Mouse (Mus musculus) heart, postnatal 36 days (tissue): ENCODE data around the gene Zbtb7b. TPM values are rescaled to one million over a fixed set of nuclear protein-coding genes. Genes with fewer than 3 reads are reported as not detected.

Experiments used
- DNase-seq, 2 experiments: peaks; one replicate each; pipeline ENCODE4 v3.0.0; 2021 to 2022
- intact Hi-C: fragments of 180-260 bp; cut with DNase I; formaldehyde crosslinking; loops from one replicate; pipeline ENCODE4 v1.15.1; 2025
- total RNA-seq, 2 experiments: library from RNA; stranded (reverse); gene quantifications; 2 replicates each; pipeline ENCODE4 v1.2.3; 2021

Gene Zbtb7b
- total RNA-seq, 2 experiments from 2014 or later, result 20.8 to 23.5 TPM

DNA sequence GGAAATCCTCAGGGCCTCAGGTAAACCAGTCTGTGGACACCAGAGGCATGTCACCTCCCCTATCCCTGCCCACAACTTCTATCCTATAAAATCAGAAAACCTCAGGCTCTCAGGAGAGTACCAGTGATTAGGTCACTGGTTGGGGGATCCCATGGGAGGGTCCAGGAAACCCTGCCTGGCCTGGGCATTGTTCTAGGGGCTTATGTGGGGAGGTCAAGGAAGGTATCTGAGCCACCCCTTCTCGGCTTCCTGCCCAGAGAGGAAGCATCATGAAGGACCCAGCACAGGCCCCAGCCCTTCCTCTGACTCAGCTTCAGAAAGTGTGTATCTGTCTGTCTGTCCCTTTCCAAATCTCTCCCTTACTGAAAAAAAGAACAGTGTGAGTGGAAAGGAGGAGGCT lies 46.7 kb downstream of the Zbtb7b start:
- peak; percentile 32 to 41 for DNase-seq
- intact Hi-C loops, result loop anchor here (2.0 kb wide), 1 partner anchor 47 kb away; the partner anchor contains the start of gene Zbtb7b

- peak in 1 of 2 experiments; percentile 21 for DNase-seq
- intact Hi-C loops, result no loop called here
Measured at GRCm38 (mm10) chr3:89346815-89347540, 47.6 kb downstream of the Zbtb7b start.

- DNase-seq, result no peak
- intact Hi-C loops, result no loop called here
Measured at GRCm38 (mm10) chr3:89343279-89343678, 51.3 kb downstream of the Zbtb7b start.

- DNase-seq, result no peak
- intact Hi-C loops, result loop anchor here (2.0 kb wide), 2 partner anchors 143 to 347 kb away; no protein-coding TSS in a partner anchor
Measured at GRCm38 (mm10) chr3:89341794-89342193, 52.8 kb downstream of the Zbtb7b start.

GRCm38 (mm10) chr3:89340465-89340864 lies 54.1 kb downstream of the Zbtb7b start:
- intact Hi-C loops, result loop anchor here (1.0 to 2.0 kb wide), 3 partner anchors 14 to 348 kb away; no protein-coding TSS in a partner anchor
- DNase-seq, result peak; percentile 81

DNA sequence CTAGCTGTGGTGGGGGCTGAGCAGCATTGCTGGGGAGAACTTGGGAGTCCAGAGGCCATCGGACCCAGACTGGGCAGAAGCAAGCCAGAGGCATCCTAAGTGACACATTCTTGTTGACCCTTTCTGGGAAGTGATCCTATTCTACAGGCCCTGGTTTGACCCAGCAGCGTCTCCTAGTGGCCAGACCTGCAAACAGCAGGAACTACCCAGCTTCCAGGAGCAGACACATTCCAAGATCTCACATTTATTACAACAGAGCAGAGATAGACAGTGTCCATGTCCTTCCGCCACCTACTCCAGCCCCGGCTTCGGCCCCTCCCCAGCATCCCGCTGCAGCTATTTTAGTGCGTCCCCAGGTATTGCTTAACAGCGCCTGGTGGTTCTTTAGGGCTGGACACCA lies 55.2 kb downstream of the Zbtb7b start:
- DNase-seq, result peak; percentile 65 to 72
- intact Hi-C loops, result no loop called here

DNA sequence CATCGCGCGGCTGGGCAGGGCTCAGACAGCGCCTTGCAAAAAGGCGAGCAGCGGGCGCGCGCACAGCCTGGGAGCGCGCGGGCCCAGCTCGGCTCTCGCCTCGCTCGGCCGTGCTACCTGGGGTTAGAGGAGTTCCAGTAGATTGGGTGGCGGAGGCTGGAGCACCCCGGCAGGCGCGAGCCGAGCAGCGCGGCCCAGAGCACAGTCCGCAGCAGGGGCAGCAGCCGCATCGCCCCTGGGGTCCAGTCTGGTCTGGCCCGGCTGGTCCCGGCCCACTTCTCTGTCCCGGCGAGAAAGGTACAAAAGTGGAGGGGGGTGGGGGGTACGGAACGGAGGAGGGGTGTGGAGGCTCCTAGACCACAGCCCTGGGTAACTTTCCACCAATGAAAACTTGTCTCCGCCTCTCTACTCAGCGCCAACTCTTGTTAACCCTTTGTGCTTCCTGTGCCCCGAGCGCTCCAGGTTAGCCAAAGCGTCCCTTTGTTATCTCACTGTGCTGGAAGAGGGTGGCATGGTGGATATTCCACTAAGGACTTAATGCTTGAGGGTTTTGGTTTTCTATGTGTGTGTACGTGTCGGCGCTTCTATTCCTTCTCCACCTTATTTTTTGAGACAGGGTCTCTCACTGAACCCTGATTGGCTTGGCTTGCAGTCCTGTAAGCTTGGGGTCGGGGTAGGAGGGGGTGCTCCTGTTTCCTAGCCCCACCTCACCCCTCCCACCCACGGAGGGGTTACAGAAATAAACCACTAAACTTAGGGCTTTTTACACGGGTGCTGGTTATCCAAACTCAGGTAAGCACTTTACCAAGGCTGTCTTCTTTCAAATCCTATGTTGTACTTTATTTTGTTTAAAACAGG lies 56.6 kb downstream of the Zbtb7b start, which contains the start of gene Efna4:
TSS of gene Efna4 (minus strand) at position 308 of the 858 bp plus-strand sequence.
- intact Hi-C loops, result loop anchor here (1.0 kb wide), 1 partner anchor 21 kb away; no protein-coding TSS in a partner anchor
- peak; percentile 25 to 41 for DNase-seq

GRCm38 (mm10) chr3:89337062-89337720 lies 57.4 kb downstream of the Zbtb7b start:
- intact Hi-C loops, result loop anchor here (1.0 kb wide), 1 partner anchor 20 kb away; no protein-coding TSS in a partner anchor
- no peak for DNase-seq

GRCm38 (mm10) chr3:89336529-89336928 lies 58.0 kb downstream of the Zbtb7b start:
- no peak for DNase-seq
- intact Hi-C loops, result no loop called here

DNA sequence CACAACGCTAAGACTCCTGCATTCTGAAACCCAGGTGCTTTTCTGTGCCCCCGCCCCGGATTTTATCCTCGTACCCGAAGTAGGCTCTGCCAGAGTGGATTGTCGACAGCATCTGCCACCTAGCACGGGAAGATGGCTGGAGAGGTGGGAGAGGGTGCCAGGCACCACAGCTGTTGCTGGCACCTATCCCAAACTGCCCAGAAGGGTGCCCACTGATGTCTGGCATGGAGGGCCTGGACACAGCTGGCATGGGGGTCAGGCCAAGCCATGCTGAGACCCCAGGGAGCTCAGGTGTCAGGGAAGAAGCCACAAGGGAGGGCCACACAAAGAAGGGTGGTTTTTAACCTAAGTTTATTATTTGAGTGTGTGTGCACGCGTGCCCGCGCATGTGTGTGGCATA lies 61.5 kb downstream of the Zbtb7b start:
- intact Hi-C loops, result no loop called here
- DNase-seq, result no peak

DNA sequence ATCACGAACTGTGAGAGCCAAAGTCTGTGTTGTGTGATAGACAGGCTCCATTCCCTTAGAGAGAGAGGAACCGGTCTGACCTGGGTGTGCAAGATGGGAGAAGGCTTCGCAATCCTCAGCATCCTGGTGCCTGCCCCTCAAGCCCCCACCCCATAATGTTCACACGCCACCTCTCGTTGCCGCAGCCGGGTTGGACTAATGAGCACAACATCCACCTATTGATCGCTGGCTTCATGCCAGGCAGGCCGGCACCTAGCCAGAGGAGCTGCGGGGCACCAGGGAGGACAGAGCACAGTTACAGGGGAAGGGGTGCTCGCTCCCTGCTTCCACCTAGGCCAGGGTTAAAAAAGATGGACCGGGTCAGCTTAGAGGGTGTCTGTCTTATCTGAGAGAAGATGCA lies 62.1 kb downstream of the Zbtb7b start:
- intact Hi-C loops, result no loop called here
- no peak for DNase-seq

DNA sequence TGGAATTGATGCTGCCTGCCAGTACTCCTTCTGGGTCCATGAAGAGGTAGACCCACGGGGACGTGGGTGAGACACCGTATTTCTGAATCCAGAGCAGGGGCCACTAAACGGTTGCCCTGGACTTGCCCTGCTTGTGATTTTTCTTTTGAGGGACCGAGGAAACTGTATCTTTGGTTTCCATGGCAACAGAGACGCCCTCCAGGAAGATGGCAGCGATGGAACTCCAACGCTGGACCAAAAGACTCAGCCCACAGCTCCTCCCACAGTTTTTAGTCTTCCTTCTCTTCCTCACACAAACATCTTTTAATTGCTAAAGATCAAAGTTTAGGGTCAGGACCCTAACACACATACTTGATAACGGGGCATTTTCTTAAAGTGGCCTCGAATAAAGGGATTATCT lies 62.6 kb downstream of the Zbtb7b start:
- DNase-seq, result no peak
- intact Hi-C loops, result no loop called here

DNA sequence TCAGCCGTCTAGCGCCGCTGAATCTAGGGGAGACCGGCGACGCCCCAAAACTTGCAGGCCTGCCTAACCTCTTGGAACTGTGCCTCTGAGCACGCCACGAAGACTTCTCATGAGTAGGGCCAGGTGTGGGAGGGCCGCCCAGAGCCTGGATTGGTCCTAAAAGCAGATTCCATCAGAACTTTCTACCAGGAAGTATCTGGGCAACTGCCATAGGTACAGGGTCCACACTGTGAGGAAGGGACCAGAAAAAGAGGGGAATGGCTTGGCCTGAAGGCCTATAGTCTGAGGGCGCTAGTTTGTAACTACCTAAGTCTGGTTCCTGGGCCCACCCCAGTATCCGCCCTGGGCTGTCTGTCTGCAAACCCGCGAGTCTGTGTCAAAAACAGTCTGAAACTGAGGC lies 63.0 kb downstream of the Zbtb7b start:
- intact Hi-C loops, result no loop called here
- no peak for DNase-seq

DNA sequence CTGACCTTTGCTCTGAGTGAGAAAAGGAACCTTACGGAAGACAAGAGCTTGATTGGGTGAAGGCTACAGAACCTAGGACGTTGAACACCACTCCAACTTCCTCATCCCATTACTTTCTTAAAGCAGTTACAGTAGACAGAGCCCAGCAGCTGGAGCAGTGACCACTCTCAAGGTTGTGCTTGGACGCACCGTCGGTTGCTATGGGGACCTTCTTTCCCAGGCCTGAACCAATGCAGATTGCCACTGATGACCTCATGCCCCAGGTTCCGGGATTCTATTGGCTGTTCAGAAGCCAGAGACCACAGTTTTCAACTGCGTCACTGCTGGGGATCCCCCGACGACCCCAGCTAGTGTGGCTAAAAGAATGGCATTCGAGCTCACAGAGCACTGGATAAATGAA lies 63.6 kb downstream of the Zbtb7b start:
- intact Hi-C loops, result no loop called here
- no peak for DNase-seq

GRCm38 (mm10) chr3:89330346-89330745 lies 64.2 kb downstream of the Zbtb7b start:
- intact Hi-C loops, result no loop called here
- DNase-seq, result no peak

DNA sequence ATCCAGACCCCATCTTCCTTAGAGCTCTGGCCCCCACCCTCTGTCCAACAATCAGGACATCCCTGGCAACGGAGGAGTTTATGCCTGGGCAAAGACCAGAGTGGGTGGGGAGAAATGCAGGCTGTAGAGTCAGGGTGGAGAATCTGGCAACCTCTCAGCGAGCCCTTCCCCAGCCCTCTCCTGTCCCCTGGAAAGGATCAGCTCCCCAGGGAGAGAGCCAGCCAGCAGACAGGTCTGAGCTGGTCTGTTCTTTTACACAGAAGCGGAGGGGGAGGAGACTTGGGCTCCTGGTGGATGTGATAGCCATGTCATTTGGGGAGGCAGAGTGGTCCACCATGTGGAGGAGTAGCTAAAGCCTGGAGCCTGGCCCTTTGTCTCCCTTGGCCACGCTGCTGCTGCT lies 66.0 kb downstream of the Zbtb7b start:
- DNase-seq, result no peak
- intact Hi-C loops, result no loop called here

Other genes with a start within 250 kb of the Zbtb7b start
- under 1 TPM; 0.17 to 0.38 TPM for gene Hcn3, start 234.6 kb downstream of the Zbtb7b start, total RNA-seq
- 10 to 100 TPM; 15.8 to 19.9 TPM for gene Clk2, start 230.0 kb downstream of the Zbtb7b start, total RNA-seq
- gene Scamp3, start 217.3 kb downstream of the Zbtb7b start, total RNA-seq, result 10 to 100 TPM; 49.8 to 49.9 TPM
- 1 to 10 TPM; 4.6 to 5.5 TPM for gene Fam189b, start 211.6 kb downstream of the Zbtb7b start, total RNA-seq
- gene Gba, start 191.8 kb downstream of the Zbtb7b start, total RNA-seq, result 10 to 100 TPM; 21.3 to 21.8 TPM
- gene Thbs3, start 179.6 kb downstream of the Zbtb7b start, total RNA-seq, result 1 to 10 TPM; 6.8 to 9.4 TPM
- 10 to 100 TPM; 58.0 to 60.0 TPM for gene Mtx1, start 167.7 kb downstream of the Zbtb7b start, total RNA-seq
- gene Muc1, start 165.7 kb downstream of the Zbtb7b start, total RNA-seq, result under 1 TPM; 0.14 to 0.46 TPM
- 10 to 100 TPM; 82.3 to 87.0 TPM for gene Krtcap2, start 148.8 kb downstream of the Zbtb7b start, total RNA-seq
- gene Trim46, start 148.5 kb downstream of the Zbtb7b start, total RNA-seq, result under 1 TPM; 0.42 to 0.62 TPM
- gene Dpm3, start 135.4 kb downstream of the Zbtb7b start, total RNA-seq, result 10 to 100 TPM; 50.0 to 52.3 TPM
- gene Slc50a1, start 124.2 kb downstream of the Zbtb7b start, total RNA-seq, result 10 to 100 TPM; 20.5 to 23.0 TPM
- gene Efna1, start 113.6 kb downstream of the Zbtb7b start, total RNA-seq, result 10 to 100 TPM; 28.3 to 42.6 TPM
- gene Efna3, start 71.8 kb downstream of the Zbtb7b start, total RNA-seq, result not detected
- gene Efna4, start 56.7 kb downstream of the Zbtb7b start, total RNA-seq, result under 1 TPM; 0.19 to 0.22 TPM
- 10 to 100 TPM; 56.5 to 62.6 TPM for gene Adam15, start 44.8 kb downstream of the Zbtb7b start, total RNA-seq
- gene Dcst2, start 32.8 kb downstream of the Zbtb7b start, total RNA-seq, result not detected
- not detected for gene Dcst1, start 29.5 kb downstream of the Zbtb7b start, total RNA-seq
- under 1 TPM; 0.24 to 0.72 TPM for gene Lenep, start 8.0 kb upstream of the Zbtb7b start, total RNA-seq
- gene Flad1, start 17.1 kb upstream of the Zbtb7b start, total RNA-seq, result 10 to 100 TPM; 44.0 to 55.1 TPM
- gene Cks1b, start 23.6 kb upstream of the Zbtb7b start, total RNA-seq, result 1 to 10 TPM; 5.1 to 5.4 TPM
- gene Shc1, start 23.7 kb upstream of the Zbtb7b start, total RNA-seq, result 10 to 100 TPM; 34.1 to 36.6 TPM
- gene Pygo2, start 35.4 kb upstream of the Zbtb7b start, total RNA-seq, result 10 to 100 TPM; 13.8 to 16.6 TPM
- gene Pbxip1, start 41.9 kb upstream of the Zbtb7b start, total RNA-seq, result 10 to 100 TPM; 57.0 to 58.0 TPM
- 1 to 10 TPM; 7.0 to 9.2 TPM for gene Pmvk, start 59.8 kb upstream of the Zbtb7b start, total RNA-seq
- 1 to 10 TPM; 1.9 to 2.3 TPM for gene Kcnn3, start 125.4 kb upstream of the Zbtb7b start, total RNA-seq